Mouse (Mus musculus) ES-E14 (cell line): ENCODE data around the gene Cyp2b10.

Source experiments
- CHD2 ChIP-seq: IDR thresholded peaks from 2 replicates; pipeline ENCODE4 v1.6.1; 2014; ENCODE audit warnings: mild to moderate bottlenecking, low read depth, low read length, inconsistent platforms
- HCFC1 ChIP-seq: IDR thresholded peaks from 2 replicates; pipeline ENCODE4 v1.6.1; 2012; ENCODE audit warnings: low read length, inconsistent platforms, borderline replicate concordance; ENCODE audit not compliant: insufficient read depth
- ZNF384 ChIP-seq: IDR thresholded peaks from 2 replicates; pipeline ENCODE4 v1.6.1; 2012; ENCODE audit warnings: low read depth, low read length, inconsistent platforms

DNA sequence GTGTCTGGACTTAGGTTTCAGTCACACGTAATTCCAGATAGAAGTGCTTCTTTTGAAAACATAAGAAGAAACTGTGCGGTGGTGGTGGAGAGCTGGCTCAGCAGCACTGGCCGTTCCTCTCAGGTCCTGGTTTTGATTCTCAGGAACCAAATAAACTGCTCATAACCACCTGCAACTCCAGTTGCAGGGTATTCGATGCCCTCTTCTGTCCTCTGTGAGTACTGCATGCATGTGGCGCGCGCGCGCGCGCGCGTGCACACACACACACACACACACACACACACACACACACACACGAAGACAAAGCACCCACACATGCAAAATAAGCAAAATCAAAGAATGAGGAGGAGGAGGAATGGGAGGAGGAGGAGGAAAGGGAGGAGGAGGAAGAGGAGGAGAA is 5.7 kb downstream of the Cyp2b10 start:
- TF ChIP-seq HCFC1 (no peak), ZNF384 (no peak), CHD2 (no peak)
